Mouse (Mus musculus): ENCODE measurements at regions not wholly inside any gene's neighbourhood (a gene's known extent, or its start where the extent isn't known, plus 50 kb on each side); places are given as distances from the start of the nearest gene placed in this dataset.

DNA sequence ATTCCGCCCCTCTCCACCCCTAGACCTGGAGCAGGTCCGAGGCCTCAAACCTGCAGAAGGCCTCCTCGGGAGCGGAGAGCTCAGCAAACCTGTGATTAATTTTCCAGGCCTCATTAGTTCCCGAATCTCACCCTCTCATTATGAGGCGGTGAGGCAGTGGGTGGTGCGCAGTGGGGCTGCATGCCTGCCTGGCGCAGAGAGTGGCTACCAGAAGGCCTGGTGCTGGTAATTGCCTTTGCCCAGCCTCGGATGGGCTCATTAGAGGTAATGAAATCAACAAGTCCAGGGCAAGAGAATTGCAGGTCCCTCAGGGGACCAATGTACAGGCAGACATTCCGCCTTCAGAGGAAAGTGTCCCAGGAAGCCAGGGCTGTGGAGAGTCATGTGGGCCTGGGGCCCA is 322.0 kb upstream of the Rtl1 start:
- no peak for TF ChIP-seq CTCF (IDR thresholded peaks at IDR 0.05; ENCODE audit: low read depth)
- TF ChIP-seq EP300 (optimal IDR thresholded peaks at IDR 0.05): no peak

All from stomach, postnatal 0 days (tissue).